Mouse (Mus musculus) ovary, postnatal 10 days (tissue): ENCODE results near the gene 0610037L13Rik.

Experiments used
- DNase-seq: peaks from one replicate; pipeline ENCODE4 v3.0.0; 2022; ENCODE audit warnings: low spot score

Gene 0610037L13Rik

DNA sequence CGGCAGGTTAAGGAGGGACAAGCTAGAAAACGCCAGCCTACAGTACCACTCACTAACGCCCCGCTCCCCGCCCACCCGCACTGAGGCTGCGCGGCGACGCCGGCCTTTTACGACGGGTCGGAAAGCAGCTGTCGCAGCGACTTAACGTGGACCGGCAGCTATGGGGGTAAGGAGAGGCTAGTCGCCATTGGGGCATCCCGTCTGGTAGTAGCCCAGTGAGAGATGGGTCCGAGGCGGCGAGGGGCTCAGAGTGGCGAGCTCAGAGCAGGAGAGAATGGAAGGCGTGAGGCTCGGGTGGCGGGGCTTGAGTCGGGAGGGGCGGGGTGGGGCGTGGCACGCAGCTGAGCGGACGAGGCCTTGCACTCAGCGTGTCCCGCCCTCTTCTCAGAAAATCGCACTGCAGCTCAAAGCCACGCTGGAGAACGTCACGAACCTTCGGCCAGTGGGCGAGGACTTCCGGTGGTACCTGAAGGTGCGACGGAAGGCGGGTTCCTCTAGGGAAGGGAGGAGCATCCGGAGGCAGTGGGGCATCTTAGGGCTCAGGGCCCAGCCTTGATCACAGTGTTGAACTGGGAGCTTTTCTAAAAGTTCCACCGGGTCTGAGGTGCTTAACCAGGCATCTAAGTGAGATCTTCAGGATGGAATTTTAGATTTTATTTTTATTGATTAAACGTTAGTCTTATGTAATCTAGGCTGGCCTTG is at the start of gene 0610037L13Rik:
0610037L13Rik (plus strand) TSS at position 83 of the 702 bp plus-strand sequence.
- DNase-seq: peak; percentile 85

DNA sequence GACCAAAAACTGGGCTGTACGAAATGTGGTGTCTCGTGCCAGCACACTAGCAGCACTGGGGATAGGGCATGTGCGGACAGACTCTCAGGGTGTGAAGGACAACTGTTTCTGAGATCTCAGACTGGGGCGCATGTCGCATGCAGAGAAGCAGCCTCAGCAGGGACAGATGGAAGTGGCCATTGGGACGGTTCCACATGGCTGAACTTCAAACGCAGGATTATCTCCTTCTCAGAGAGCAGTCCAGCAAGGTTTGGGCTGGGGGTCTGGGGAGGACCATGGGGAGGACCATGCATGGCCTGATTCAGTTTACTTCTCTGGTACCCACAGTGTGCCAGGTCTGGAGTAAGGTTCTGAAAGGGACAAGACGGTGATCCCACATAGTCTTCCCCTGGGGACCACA is 45.9 kb upstream of the 0610037L13Rik start:
- no peak for DNase-seq

DNA sequence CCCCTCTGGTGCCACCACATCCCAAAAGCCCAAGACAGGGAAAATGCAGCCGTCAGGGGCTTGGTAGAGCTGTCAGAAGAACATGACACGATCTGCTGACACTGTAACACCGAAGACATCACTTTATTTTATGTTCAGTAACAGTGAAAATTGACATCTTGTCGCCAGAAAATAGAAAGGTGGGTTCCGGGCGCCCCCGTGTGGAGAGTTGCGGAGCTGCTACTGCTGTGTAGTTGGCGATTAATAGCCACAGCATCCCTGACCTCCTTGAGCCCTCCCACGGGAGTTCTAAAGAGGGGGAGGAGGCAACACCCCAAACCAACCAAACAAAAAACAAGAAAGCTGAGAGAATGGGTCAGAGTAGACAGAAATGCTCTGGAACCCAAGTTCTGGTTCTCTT is 44.6 kb upstream of the 0610037L13Rik start:
- DNase-seq: peak; percentile 61

- DNase-seq: no peak
Observed at GRCm38 (mm10) chr4:107846795-107847194, 42.8 kb upstream of the 0610037L13Rik start.

- DNase-seq: no peak
Observed at GRCm38 (mm10) chr4:107848546-107848945, 41.1 kb upstream of the 0610037L13Rik start.

GRCm38 (mm10) chr4:107849621-107850020 is 40.0 kb upstream of the 0610037L13Rik start:
- DNase-seq: no peak

- no peak for DNase-seq
Observed at GRCm38 (mm10) chr4:107850091-107850490, 39.5 kb upstream of the 0610037L13Rik start.

DNA sequence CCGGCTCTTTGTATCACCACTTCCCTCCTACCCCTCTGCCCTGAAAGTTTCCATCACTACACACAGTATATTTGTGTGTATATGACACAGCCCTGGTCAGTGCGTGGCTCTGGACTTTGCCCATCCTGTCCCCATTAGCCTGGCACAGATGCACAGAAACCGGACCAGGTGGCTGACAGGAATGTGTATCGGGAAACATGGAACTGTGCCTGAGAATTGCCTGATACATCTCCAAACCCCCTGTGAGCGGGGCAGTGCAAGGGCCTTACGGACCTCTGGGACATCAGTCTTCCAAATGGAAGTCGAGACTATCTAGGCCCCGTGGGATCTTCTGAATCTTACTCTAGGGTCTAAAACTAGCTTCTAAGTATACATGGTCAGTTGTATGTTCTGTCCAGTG is 36.3 kb upstream of the 0610037L13Rik start:
- no peak for DNase-seq

DNA sequence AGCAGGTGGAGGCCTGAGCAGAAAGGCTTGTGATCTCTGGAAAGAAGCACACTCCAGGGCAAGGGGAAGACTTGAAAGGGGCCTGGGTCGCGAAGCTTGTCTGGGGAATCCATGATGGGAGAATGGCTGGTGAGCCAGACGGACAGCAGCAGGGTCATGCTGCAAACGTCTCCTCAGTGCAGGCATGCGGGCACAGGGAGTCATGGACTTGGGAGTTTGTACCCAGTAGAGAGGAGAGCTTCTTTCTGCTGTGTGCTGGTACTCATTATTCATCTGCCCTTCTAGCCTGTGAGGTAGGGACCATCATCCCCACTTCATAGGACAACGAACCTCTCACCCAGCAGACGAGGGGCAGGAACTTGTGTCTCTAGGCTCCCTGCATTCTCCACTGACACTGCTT is 35.8 kb upstream of the 0610037L13Rik start:
- no peak for DNase-seq

DNA sequence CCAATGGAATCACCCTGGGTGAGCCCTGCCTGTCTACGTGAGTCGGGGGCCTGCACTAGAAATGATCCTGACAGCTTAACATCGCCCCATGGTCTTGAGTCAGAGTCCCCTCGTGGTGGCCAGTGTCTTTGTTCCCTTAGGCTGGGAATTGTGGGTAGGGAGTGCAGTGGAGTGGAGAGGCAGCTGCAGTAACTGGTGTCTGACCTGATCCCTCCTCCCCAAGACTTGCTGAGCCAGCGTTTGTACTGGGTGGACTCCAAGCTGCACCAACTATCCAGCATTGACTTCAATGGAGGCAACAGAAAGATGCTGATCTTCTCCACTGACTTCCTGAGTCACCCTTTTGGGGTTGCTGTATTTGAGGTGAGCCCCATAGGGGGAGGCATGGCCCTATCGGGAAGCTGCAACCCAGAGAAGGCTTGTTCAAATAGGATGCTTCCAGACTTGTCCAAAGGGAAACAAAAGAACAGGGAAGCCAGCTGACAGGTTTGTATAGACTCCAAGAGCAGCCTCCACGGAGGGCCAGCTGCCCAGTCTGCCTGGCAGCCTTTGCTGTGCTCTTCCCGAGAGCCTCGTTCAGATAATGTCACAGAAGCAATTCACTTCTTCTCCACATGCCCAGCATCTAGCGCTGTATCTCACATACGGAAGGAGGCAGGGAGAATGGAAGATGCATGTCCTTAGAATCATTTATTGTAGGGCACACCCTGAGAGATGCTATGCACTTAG is 32.5 kb upstream of the 0610037L13Rik start:
- no peak for DNase-seq

DNA sequence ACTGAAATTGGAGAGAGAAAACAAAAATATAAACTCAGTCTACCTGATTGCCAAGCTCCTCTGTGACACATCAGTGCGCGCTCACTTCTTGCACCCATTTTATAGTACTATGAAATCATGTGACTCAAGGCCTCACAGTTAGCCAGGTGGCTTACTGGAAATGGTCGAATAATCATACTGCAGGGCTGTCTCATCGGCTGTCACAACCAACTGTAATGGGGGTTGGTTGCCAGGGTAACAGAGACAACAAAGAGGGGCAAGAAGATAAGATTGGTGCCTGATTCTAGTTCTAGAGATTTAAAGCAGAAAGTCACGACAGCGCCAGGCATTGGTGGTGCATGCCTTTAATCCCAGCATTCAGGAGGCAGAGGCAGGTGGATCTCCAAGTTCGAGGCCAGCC is 30.6 kb upstream of the 0610037L13Rik start:
- no peak for DNase-seq

- no peak for DNase-seq
Observed at GRCm38 (mm10) chr4:107864866-107865265, 24.7 kb upstream of the 0610037L13Rik start.

DNA sequence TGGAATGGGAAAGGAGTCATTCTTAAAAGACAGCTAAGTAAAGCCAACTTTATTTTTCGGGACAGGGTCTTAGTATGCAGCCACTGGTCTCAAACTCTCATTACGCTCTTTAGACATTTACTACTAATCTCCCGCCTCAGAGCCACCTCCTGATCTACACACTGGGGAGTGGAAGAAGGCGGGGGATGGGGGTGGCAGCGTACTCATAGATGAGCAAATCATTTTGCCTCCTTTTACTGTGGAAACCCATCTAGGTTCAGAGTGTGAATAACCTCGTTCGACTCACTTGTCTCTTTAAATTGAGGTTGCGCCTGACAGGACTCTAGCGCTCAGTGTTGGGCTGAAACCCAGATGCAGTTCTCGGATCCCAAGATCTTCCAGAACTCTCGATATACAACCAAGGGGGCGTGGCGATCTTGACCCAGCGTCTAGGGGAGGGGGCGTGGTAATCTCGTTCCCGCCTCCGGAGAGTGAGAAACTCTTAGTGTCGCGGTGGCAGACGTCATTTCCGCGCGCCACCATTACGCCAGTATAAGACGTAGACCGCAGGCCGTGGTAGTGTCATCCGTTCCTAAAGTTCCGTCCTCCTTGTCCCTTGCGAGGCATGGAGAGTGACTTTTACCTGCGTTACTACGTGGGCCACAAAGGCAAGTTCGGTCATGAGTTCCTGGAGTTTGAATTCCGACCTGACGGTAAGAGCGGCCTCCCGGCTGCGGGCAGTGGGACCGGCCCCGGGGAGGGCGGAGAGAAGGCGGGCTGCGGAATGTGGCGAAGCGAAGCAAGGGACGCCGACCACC is 10.2 kb upstream of the 0610037L13Rik start, which contains the start of gene Magoh:
Magoh (plus strand) TSS at position 502 of the 797 bp plus-strand sequence.
- DNase-seq: peak; percentile 89

GRCm38 (mm10) chr4:107881631-107882030 is 8.0 kb upstream of the 0610037L13Rik start:
- DNase-seq: no peak

GRCm38 (mm10) chr4:107886371-107886770 is 3.2 kb upstream of the 0610037L13Rik start:
- DNase-seq: no peak

GRCm38 (mm10) chr4:107889385-107889730 is 255 bp upstream of the 0610037L13Rik start:
- DNase-seq: no peak

DNA sequence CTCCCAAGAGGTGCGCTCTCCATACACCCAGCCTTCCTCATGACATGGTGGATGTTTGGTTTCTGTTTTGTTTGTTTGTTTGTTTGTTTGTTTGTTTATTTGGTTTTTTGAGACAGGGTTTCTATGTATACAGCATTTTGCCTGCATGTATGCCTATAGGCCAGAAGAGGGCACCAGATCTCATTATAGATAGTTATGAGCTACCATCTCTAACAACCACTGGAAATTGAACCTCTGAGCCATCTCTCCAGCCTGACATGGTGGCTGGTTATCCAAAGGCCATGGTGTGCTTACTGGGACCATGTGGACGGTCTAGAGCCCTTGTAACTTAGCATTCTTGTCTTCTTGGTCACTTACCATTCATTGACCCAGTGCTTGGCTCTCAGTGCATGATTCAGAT is 3.0 kb downstream of the 0610037L13Rik start:
- no peak for DNase-seq

- no peak for DNase-seq
Observed at GRCm38 (mm10) chr4:107899211-107899927, 9.8 kb downstream of the 0610037L13Rik start.

GRCm38 (mm10) chr4:107900206-107900605 is 10.6 kb downstream of the 0610037L13Rik start:
- no peak for DNase-seq

DNA sequence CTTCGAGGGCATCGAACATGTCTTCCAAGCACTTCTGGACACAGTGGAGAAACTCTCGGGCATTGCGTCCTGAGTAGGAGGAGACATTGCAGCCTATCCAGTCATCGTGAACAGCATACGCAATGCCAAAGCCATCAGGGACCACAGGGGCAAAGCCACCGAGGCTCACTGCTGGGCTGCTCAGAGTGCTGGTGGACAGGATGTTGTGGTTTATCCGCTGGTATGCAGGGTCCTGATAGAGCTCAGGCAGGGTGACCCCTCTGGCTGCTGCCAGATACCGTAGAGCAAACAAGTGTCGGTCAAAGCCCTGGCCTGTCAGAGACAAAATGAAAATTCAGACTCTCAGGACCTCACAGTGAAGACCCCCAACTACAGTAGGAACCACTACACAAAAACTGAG is 14.6 kb downstream of the 0610037L13Rik start:
- DNase-seq: no peak

DNA sequence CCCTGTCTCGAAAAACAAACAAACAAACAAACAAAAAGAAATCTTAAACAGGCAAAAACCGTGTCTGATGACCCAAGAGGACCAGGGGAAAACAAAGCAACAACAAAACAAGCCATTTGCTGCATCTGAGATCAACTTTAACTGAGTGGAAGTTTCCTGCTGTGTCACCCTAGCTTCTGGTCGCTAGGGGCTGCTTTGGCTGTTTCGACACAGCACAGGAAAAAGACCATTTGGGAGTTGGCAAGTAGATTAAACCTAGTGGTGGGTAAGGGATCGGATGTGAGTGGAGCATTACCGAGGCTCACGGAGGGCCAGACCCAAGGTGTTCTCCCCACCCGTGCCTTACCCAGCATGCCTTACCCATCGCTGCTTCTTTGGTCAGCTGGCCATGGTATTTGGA is 16.9 kb downstream of the 0610037L13Rik start:
- DNase-seq: no peak

- no peak for DNase-seq
Observed at GRCm38 (mm10) chr4:107910020-107910419, 20.4 kb downstream of the 0610037L13Rik start.
